Mouse (Mus musculus) kidney, adult 2 months (tissue): ENCODE results near the gene Klf13.

Experiments
- CTCF ChIP-seq: fragments of 200-500 bp; conservative IDR thresholded peaks from 2 replicates; pipeline ENCODE4 v1.5.1; 2011; ENCODE audit warnings: low read depth, mild to moderate bottlenecking, control low read depth, low read length, moderate library complexity, mixed read lengths; ENCODE audit not compliant: insufficient read depth, insufficient read length
- POLR2A ChIP-seq: fragments of 200-500 bp; IDR thresholded peaks from one replicate; pipeline ENCODE4 v1.6.1; 2011; ENCODE audit warnings: low read depth, low read length, control low read depth

DNA sequence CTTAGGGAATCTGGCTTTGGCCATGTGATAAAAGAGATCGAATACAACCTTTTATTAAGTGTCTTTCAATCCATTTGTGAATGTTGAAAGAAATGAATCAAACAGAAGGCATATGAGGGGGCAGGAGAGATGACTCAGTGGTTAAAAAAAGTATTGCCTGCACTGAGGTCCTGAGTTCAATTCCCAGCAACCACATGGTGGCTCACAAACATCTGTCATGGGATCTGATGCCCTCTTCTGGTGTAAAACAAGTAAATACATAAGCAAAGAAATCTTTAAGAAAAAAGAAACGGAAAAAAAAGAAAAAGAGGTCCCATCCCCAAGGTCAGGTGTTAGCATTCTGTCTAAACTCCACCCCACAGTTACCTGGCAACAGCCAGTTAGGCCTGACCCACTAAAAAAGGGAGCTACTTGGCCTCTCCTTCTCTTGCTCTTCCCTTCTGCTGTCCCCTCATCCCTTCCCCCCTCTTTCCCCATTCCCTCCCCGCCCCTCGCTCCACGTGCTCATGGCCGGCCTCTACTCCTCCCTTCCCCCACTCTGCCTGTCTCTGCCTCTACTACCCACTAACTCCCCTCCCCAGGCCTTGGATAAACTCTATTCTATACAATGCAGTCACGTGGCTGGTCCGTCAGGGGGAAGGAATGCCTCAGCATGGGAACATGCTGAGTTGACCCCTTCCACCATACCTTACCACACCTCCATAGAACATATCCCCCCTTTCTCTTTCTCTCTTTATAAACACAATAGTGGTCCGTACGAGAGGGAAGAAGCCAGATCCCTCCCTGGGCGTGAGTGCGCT is 25.6 kb downstream of the Klf13 start:
- TF ChIP-seq CTCF (no peak), POLR2A (no peak)
